Mouse (Mus musculus) right cerebral cortex, postnatal 36 days (tissue): ENCODE data around the gene Zfr.
A peak's percentile ranks its signal among the peaks of the same experiment; 100 is the strongest.
"Not testable (repeated sequence)": the region's sequence is repeated elsewhere in the genome, so short reads cannot be mapped to it uniquely, and the experiment has no call there.

ENCODE experiments used
- DNase-seq, 2 experiments: peaks; one replicate each; pipeline ENCODE4 v3.0.0; 2022; ENCODE audit warnings: low spot score in 2 of 2, mixed read lengths in 1 of 2

Zfr gene

DNA sequence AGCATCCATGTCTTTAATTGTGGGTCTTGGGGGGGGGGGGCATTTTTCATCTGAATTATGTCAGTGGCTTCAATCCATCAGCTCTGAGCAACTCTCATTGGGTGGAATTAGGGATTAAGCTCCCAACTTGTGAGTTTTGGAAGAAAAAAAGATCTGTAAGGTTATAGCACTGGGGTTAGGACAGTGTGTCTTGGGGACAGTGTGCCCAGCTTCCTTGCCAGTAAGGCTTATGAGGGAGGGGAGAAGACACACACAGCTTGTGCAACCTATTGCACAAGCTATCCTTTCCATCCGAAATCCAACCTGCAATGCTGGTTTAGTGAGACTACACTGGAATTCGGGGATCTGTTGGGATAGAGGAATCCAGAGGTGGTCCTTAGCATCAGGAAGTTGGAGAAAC is 12.8 kb upstream of the Zfr start:
- no peak for DNase-seq

DNA sequence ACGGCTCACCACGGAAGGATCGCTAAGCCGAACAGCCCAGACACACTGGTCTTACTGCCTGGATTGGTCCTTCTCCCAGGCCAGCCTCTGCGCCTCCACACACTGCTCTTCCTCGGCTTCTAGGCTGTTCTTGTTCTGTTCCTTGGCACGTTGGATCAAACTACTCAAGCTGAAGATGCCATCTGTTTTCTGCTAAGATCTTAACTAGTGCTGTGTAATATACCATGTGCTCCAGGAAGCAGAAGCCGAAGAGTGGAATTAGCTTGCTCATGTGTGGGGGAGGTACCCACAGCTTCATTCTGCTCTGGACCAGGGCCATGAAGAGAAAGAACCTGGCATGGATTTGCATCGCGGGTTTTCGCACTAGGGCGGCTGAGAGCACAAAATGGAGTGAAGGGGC is 11.2 kb upstream of the Zfr start:
- peak; percentile 69 to 81 for DNase-seq

GRCm38 (mm10) chr15:12108200-12108599 is 9.4 kb upstream of the Zfr start:
- DNase-seq, result no peak

DNA sequence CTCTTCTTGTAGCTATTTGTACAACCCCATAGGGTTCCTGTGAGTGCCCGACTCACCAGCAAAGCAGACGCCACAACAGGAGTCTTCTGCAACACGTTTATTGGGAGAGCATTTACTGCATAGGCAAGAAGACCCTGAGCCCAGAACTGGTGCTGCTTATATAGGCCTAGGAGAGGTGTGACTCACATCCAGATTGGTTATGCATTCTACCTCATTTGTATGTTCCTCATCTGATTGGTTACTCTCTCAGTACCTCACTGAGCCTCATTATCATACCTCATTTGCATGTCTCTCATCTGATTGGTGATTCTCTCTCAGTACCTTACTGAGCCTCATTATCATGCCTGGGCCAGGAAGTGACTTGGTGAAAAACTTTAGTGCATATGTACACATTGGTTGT is 8.7 kb upstream of the Zfr start:
- not testable (repeated sequence) for DNase-seq

GRCm38 (mm10) chr15:12111232-12111631 is 6.4 kb upstream of the Zfr start:
- DNase-seq, result no peak

GRCm38 (mm10) chr15:12113411-12113810 is 4.2 kb upstream of the Zfr start:
- no peak for DNase-seq

- no peak for DNase-seq
Measured at GRCm38 (mm10) chr15:12114546-12114945, 3.1 kb upstream of the Zfr start.

GRCm38 (mm10) chr15:12115722-12116230 is 1.9 kb upstream of the Zfr start:
- DNase-seq, result no peak

DNA sequence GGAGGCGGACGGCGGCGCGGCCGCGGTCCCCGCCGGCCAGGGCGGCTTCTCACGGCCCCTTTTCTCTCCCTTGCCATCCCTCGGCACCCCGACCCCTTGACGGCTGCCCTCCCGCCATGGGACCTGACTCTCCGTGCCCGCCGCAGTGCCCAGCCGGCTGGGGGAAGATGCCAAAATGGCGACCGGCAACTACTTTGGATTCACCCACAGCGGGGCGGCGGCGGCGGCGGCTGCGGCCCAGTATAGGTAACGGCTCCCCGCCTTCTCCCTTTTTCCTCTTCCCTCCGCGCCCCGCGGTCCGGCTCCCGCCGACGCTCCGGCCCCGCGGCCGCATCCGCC is 431 bp downstream of the Zfr start:
- DNase-seq, result peak in 1 of 2 experiments; percentile 20

GRCm38 (mm10) chr15:12118432-12119128 is 949 bp downstream of the Zfr start:
- no peak for DNase-seq

DNA sequence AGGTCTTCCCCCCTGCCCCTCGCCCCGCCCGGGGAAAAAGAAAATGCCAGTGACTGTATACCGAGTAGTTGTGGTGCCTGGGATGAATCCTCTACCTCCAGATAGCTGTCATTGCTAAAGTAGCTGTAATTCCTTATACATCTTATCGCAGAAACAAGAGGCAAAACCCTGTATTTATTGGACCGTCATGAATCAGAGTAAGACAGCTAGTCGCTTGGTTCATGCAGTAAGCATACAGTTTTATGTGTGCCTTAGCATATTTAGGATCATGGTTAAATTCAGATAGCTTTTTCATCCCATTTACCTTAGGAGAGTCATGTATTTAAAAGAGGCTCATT is 1.5 kb downstream of the Zfr start:
- no peak for DNase-seq

- DNase-seq, result no peak
Measured at GRCm38 (mm10) chr15:12124913-12125312, 7.3 kb downstream of the Zfr start.

DNA sequence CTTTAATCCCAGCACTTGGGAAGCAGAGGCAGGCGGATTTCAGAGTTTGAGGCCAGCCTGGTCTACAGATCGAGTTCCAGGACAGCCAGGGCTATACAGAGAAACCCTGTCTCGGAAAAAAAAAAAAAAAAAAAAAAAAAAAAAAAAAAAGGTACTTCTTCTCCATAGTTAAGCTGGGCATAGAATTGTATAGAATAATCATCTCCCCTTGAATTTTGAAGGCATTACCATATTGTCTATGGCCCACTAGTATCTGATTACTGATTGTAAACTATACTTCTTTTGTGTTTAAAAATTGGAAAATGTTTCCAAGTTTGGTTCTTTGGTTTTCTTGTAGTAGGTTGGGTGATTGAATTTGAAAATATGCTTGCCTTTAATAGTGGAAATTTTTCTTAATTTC is 13.2 kb downstream of the Zfr start:
- not testable (repeated sequence) for DNase-seq

DNA sequence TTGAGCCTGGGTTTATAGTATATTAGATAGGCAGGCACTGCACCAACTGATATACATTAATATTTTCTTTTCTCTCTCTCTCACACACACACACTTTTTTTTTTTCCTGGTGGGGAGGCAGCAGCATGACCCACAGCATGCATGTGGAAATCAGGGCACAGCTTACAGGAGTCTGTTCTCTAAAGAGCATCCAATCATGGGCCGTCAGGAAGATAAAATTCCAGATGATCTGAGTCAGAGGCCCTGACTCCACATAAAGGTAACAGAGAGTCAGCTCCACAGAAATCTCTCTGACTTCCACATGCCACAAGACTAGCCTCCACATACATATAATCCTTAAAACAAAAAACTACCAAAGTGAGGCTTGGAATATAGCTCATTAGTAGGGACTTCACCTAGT is 16.9 kb downstream of the Zfr start:
- DNase-seq, result no peak

- DNase-seq, result no peak
Measured at GRCm38 (mm10) chr15:12135368-12135767, 17.7 kb downstream of the Zfr start.

GRCm38 (mm10) chr15:12136371-12136770 is 18.7 kb downstream of the Zfr start:
- DNase-seq, result no peak

DNA sequence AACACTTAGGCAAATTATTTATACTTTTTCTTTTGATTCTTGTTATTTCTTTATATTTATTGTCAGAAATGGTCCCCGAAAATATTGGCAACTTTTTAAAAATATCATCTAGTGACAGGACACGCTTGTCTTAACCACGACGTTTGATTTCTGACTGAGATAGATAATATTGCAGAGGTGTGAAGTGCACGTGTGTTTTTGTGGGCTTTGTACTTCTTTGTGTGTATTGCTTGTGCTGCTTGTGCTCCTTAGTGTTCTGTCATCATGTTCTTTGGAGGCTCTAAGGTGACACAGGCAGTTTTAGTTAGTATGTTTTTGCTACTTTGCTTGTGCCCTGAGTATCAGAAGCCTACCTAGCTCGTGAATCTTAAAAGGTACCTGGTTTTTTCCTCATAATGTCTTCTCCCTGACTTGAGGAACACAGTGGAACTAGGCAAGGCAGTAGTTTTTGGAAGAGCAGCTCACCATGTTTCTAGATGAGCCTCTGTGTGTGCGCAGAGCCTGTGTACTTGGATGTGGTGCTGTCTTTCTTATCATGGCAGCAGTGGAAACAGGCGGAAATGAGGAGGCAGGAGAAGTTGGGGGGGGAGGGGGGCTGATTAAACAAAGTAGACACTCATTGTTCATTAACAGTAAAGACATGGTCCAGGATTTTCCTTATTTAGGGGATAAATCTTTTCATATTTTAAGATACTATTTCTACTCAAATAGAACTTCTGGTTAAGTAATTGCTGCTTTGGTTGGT is 23.5 kb downstream of the Zfr start:
- no peak for DNase-seq

DNA sequence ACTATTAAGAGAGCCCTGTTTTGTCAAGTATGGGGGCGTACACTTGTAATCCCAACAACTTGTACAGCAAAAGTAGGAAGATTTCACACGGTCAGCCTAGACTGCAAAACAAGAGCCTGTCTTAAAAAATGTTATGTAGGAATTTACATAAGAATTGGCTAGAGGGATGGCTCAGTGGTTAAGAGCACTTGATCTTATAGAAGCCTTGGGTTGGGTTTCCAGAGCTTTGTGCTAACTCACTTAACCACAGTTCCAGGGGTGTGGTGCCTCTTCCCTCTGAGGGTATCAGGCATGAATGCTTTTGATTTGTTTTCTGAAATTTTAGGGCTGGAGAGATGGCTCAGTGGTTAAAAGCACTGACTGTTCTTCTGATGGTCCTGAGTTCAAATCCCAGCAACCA is 29.8 kb downstream of the Zfr start:
- no peak for DNase-seq

DNA sequence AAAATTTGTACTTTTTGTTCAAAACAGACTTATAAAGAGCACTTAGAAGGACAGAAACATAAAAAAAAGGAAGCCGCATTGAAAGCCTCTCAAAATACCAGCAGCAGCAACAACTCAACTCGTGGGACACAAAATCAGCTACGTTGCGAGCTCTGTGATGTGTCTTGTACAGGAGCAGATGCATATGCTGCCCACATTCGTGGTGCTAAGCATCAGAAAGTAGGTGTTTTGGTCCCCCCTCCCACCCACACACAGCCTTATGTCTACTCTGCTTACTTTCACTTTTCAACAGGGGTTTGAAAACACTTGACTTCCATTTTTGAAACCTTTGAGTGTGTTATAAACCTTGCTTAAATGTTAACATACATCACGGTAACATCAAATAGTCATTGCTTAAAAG is 31.9 kb downstream of the Zfr start:
- DNase-seq, result peak; percentile 59 to 69

DNA sequence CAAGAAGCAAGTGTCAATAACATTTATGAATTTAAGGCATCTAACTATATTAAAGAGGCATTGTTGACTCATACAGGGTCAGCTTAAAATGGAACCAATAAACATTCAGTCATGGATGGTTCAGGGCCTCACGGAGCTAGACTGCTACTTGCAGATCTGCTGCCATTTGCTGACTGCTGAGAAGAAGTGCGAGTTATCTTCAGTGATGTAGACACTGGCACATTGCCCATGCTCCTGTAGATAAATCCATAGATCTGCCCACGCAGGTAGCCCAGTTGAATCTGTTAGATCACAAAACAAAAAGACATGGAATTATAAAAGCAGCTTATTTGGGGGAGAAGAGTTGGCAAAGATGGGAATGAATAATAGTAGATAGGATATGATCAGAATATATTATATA is 36.1 kb downstream of the Zfr start:
- DNase-seq, result peak in 1 of 2 experiments; percentile 26

- no peak for DNase-seq
Measured at GRCm38 (mm10) chr15:12178126-12178525, 60.5 kb downstream of the Zfr start.

DNA sequence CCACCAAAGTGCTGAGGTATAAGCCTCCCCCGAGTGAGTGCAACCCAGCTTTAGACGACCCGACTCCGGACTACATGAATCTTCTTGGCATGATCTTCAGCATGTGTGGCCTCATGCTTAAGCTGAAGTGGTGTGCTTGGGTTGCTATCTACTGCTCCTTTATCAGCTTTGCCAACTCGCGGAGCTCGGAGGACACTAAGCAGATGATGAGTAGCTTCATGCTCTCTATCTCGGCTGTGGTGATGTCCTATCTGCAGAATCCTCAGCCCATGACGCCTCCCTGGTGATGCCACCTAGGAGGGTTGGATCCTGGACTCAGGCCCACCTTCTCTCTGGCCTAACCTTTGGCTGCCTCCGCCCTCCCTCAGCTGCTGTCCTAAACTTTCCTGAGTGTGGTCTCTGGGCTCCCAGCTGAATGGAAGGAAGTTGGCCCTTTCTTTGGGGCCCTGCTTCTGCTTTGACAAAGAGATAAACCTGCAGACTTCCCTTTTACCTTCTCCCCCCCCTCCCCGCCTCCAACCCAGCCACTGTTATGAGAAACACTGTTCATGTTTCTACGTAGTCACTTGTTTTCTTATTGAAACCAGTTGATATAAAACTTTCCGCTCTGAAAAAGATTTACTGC is 63.7 kb downstream of the Zfr start:
- DNase-seq, result not testable (repeated sequence)
